Mouse (Mus musculus): ENCODE results near the gene Akap3. TPM values are rescaled to one million over a fixed set of nuclear protein-coding genes. Genes with fewer than 3 reads are reported as not detected.

The Akap3 gene
- polyA plus RNA-seq (2012; rRNA removed): 0.01 TPM in 1 of 2 replicates, not detected in the other

GRCm38 (mm10) chr6:126852881-126853280 is at the start of gene Akap3:
TSS of gene Akap3 (plus strand) at chr6:126853098.

GRCm38 (mm10) chr6:126848712-126849704 is 3.9 kb upstream of the Akap3 start, which contains the start of gene Ndufa9:
TSS of gene Ndufa9 (minus strand) at chr6:126849136.

GRCm38 (mm10) chr6:126921111-126921881 is 68.4 kb downstream of the Akap3 start, which contains the start of gene Dyrk4:
TSS of gene Dyrk4 (minus strand) at chr6:126921839.

Other genes starting within 250 kb of the Akap3 start
- not detected in 2 replicates for gene Kcna1, start 206.7 kb upstream of the Akap3 start, polyA plus RNA-seq (2012; rRNA removed)
- 0.05 and 0.06 TPM in 2 replicates for gene Kcna6, start 112.4 kb upstream of the Akap3 start, polyA plus RNA-seq (2012; rRNA removed)
- 84.7 and 86.5 TPM in 2 replicates for gene Ndufa9, start 4.0 kb upstream of the Akap3 start, polyA plus RNA-seq (2012; rRNA removed)
- gene Dyrk4, start 68.7 kb downstream of the Akap3 start, polyA plus RNA-seq (2012; rRNA removed): 0.05 TPM in 1 of 2 replicates, not detected in the other
- gene Rad51ap1, start 86.5 kb downstream of the Akap3 start, polyA plus RNA-seq (2012; rRNA removed): 17.6 and 18.1 TPM in 2 replicates
- 6.0 and 6.5 TPM in 2 replicates for gene D6Wsu163e, start 86.9 kb downstream of the Akap3 start, polyA plus RNA-seq (2012; rRNA removed)
- gene Fgf6, start 162.5 kb downstream of the Akap3 start, polyA plus RNA-seq (2012; rRNA removed): not detected in 2 replicates
- 0.06 and 0.08 TPM in 2 replicates for gene Fgf23, start 219.8 kb downstream of the Akap3 start, polyA plus RNA-seq (2012; rRNA removed)